Mouse (Mus musculus): ENCODE measurements around the gene Zbtb12. TPM values are rescaled to one million over a fixed set of nuclear protein-coding genes. Genes with fewer than 3 reads are reported as not detected.

The Zbtb12 gene
- 1 to 10 TPM; 2.8 to 3.9 TPM for total RNA-seq (2023)

DNA sequence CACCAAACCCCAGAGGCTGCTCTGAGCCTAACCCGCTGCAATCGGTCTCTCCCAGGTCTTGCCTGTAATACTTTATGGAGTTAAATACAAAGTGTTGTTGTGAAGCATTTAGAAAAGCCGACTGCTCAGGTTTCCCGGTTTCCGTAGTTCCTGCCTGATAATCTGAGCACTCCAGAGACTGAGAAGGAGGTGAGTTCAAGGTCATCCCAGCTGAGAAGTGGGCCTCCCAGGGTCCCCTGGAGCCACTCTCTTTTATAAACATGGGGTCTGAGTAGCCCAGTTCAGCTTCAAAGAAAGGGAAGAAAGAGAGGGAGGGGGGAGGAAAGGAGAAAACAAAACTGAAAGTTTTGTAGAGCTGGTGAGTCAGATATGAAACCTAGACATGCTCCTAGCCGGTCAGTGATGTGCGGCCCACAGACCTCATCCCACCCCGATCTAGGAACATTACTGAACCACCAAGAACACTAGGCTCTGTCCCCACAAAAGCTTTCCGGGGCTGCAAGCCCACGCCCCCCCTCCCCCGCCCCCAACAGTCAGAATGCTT, at the start of gene Zbtb12:
TSS of gene Zbtb12 (plus strand) at position 148 of the 544 bp plus-strand sequence.

DNA sequence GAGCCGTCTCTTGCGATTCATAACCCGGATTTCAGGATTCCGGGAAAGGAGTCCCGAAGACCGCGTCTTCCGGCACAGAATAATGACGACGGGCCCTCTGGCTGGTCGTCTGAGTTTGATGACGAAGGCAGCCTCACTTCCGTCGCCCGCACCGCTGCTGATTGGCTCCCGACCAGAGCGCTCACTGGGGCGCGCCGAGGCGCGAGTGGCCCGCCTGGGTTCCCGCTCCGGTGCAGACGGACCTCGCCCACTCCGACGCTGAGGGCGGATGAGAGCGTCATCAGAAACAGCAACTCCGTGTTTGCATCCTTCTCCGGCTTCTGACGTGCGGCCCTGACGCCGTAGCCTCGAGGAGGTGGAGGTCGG, 42.4 kb upstream of the Zbtb12 start, which contains the start of the genes Stk19 and Dxo:
TSS of gene Stk19 (minus strand) at position 90 of the 366 bp plus-strand sequence.
TSS of gene Dxo (plus strand) at position 164 of the 366 bp plus-strand sequence.

DNA sequence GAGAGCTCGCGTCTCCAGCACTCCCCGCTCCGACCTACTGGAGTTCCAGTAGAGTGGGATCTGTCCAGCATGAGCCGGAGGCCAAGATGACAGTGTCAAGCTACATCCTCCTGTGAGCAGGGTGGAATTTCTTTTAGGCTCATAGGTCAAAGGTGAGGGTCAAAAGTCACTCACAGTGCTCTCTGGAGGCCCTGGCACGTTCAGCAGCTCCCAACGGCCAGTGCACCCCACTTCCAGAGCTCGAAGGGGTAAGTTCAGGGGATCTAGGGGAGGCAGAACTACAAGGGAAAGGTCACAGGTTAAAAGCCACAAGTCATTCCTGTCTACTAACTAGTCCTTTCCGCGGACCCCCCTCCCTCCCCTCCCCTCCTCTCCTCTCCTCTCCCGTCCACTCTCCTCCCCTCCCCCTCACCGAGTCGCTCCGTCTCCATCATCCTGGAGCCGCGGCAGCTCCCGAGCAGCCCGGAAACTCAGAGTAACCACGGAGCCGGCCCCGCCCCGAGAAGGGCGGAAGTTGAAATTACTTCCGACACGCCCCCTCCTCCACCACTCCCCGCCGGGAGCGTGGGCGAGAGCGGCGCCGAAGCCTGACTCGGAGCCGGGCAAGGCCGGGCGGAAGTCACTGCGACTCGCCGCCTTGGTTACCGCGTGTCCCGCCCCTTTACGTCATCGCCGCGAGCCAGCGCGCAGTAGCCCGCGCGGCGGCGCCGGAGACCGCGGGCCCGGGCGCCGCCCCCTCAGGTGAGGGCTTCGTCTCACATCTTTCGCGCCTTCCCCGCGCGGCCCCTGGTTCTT, 29.4 kb upstream of the Zbtb12 start, which contains the start of the genes Skiv2l and Nelfe:
TSS of gene Skiv2l (minus strand) at position 489 of the 795 bp plus-strand sequence.
TSS of gene Nelfe (plus strand) at position 670 of the 795 bp plus-strand sequence.

DNA sequence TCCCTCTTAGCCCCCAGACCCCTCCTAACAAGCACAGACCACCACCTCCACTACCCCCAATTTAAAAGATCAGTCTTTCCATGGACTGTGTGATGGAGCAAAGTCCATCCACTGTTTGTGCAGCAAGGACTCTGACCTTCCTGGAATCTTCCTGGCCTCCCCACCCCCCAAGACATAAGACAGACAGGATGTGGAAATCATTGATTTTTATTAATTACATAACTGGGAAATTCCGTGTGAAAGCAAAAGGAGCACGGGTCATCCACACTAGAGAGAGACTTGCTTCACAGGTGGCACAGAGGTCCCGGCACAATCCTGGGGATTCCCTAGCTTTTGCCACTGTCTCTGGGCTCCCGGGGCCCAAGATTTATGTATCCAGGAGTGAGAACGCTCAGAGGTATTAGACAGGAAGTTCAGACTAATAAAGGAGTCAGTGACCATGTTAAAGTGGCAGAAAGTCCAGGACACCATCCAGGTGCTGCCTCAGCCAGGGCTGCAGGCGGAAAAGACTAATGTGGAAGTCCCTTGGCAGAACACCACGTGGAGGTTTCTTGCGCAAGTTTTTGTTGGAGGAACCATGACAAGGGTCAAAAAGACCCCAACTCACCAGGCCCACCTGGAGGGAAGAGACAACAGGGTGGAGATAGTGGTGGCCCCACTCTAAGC, 16.7 kb upstream of the Zbtb12 start, which contains the start of gene Cfb:
TSS of gene Cfb (minus strand) at position 103 of the 666 bp plus-strand sequence.

DNA sequence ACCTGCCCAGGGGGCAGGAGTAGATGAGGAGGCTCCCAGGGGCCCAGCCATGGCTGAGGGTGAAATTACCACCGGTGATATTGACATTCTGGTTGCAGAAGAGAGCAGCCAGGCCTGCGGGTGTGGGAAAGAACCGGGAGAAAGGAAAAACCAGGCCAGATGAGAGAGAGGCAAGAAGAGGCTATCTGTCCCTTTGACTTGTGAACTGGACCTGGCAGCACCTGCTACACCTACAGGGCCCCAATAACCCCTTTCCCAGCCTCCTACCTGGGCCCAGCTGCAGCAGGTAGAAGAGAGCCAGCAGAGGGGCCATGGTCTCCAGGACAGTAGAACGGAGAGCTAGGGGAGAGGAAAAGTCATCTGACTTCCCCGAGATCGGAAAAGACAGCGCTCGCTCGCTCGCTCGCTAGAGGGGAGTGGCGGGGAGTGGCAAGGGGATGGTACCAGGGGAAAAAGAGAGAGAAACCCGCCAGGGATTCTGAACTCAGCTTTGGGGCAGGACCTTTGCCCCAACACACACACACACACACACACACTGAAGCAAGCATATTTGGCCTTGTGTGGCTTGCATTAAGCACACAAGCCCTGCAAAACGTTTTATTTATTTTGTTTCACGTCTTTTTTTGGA, 2.5 kb downstream of the Zbtb12 start, which contains the start of gene Gm20547:
TSS of gene Gm20547 (minus strand) at position 360 of the 628 bp plus-strand sequence.

DNA sequence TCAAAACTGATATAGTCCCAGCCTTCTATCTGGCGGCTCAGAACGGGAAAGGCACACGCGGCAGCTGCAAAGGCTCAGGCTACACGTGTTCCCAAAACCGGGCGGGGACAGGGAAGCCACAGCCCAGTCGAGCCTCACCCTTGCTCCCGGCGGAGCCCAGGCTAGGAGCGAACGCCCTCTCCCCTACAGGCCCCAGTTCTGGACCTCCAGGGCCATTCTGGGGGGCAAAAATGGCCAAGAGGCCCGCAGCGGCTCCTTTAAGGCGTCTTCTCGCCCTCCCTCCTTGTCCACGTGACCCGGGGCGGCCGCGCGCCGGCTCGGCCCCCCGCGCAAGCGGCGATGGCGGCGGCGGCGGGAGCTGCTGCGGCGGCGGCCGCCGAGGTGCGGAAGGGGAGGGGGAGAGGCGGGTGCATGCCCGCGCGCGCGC, 18.9 kb downstream of the Zbtb12 start, which contains the start of the genes C2 and Ehmt2:
TSS of gene C2 (minus strand) at position 106 of the 427 bp plus-strand sequence.
TSS of gene Ehmt2 (plus strand) at position 310 of the 427 bp plus-strand sequence.

DNA sequence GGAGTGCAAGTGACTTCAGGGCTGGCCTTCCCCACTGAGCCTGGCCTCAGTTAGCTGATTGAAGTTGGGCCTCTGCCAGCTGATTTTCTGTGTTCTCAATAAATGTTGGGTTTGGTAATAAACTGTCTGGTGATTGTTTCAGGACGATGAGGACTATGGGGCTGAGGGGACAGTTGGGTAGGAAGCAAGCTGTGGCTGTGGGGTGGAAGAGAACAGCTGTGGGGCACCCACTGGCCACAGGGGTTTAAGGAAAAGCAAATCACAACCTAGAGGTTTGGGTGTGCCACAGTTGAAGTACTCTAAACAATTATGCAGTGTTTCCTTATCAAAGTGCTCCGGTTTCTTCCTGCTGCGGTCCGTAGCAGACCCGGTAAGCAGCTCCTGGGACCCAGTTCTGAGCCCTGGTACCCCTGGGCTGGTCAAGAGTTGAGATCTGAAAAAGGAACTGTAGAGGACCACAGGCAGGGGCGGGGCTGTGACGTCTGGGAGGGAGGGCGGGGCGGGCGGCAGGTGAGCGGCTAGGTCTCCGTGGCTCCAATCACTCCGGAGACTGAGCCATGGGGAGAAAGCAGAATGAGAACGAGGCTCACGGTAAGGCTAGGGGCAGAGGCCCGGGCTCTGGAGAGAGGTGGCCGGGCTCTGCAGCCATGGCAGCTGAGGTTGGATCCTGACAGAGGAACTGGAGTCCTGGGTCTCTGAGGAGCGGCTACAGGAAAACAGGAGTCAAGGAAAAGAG, 34.8 kb downstream of the Zbtb12 start, which contains the start of gene Slc44a4:
TSS of gene Slc44a4 (plus strand) at position 537 of the 736 bp plus-strand sequence.

DNA sequence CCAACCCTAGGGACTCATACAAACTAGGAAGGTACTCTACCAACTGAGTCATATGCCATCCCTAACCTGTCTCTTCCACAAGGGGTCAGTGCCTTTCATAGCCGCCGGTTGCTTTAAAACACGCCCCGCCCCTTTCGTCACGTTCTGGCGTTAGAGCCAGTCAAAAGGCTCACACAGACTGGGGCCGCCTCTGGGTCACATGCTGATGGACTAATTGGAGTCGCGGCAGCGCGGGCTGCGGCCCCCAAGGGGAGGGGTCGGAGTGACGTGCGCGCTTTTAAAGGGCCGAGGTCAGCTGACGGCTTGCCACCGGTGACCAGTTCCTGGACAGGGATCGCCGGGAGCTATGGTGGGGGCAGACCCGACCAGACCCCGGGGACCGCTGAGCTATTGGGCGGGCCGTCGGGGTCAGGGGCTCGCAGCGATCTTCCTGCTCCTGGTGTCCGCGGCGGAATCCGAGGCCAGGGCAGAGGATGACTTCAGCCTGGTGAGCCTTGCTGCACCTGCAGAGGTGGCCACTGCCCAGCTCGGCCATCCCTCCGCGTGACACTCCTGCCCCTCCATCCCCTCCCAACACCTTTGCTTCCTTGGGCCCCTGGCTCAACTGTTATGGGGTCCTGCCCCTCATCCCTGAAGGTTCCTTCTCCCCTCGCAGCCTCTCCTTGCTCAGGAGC, 51.9 kb downstream of the Zbtb12 start, which contains the start of gene Neu1:
TSS of gene Neu1 (plus strand) at position 193 of the 674 bp plus-strand sequence.

Other genes starting within 250 kb of the Zbtb12 start
- not detected for gene Prrt1, start 249.9 kb upstream of the Zbtb12 start, total RNA-seq (2023)
- 10 to 100 TPM; 13.6 to 18.7 TPM for gene Fkbpl, start 234.7 kb upstream of the Zbtb12 start, total RNA-seq (2023)
- gene Atf6b, start 232.3 kb upstream of the Zbtb12 start, total RNA-seq (2023), result 10 to 100 TPM; 59.5 to 60.4 TPM
- under 1 TPM; 0.04 to 0.07 TPM for gene Tnxb, start 208.9 kb upstream of the Zbtb12 start, total RNA-seq (2023)
- under 1 TPM; 0.29 to 0.59 TPM for gene C4b, start 135.6 kb upstream of the Zbtb12 start, total RNA-seq (2023)
- gene Cyp21a1, start 74.9 kb upstream of the Zbtb12 start, total RNA-seq (2023), result not detected
- gene Stk19, start 42.5 kb upstream of the Zbtb12 start, total RNA-seq (2023), result 10 to 100 TPM; 34.1 to 39.4 TPM
- 10 to 100 TPM; 49.0 to 49.1 TPM for gene Dxo, start 42.5 kb upstream of the Zbtb12 start, total RNA-seq (2023)
- 10 to 100 TPM; 66.2 to 72.1 TPM for gene Skiv2l, start 29.3 kb upstream of the Zbtb12 start, total RNA-seq (2023)
- gene Nelfe, start 29.1 kb upstream of the Zbtb12 start, total RNA-seq (2023), result 10 to 100 TPM; 23.4 to 30.8 TPM
- 1 to 10 TPM; 1.6 to 1.8 TPM for gene Cfb, start 17.0 kb upstream of the Zbtb12 start, total RNA-seq (2023)
- gene Gm20547, start 2.6 kb downstream of the Zbtb12 start, total RNA-seq (2023), result not detected
- under 1 TPM in 1 of 2 experiments, not detected in 1; 0.24 TPM for gene C2, start 18.8 kb downstream of the Zbtb12 start, total RNA-seq (2023)
- 10 to 100 TPM; 68.7 to 71.8 TPM for gene Ehmt2, start 19.0 kb downstream of the Zbtb12 start, total RNA-seq (2023)
- not detected for gene Slc44a4, start 35.0 kb downstream of the Zbtb12 start, total RNA-seq (2023)
- gene Neu1, start 51.8 kb downstream of the Zbtb12 start, total RNA-seq (2023), result 10 to 100 TPM; 60.2 to 63.2 TPM
- gene Hspa1b, start 79.8 kb downstream of the Zbtb12 start, total RNA-seq (2023), result 100 to 1,000 TPM in 1 of 2 experiments, 10 to 100 TPM in 1; 58.3 to 134 TPM
- not detected for gene Gm20481, start 90.4 kb downstream of the Zbtb12 start, total RNA-seq (2023)
- gene Hspa1a, start 92.7 kb downstream of the Zbtb12 start, total RNA-seq (2023), result 100 to 1,000 TPM in 1 of 2 experiments, 10 to 100 TPM in 1; 86.4 to 244 TPM
- under 1 TPM in 1 of 2 experiments, not detected in 1; 0.20 TPM for gene Hspa1l, start 93.2 kb downstream of the Zbtb12 start, total RNA-seq (2023)
- 10 to 100 TPM; 41.4 to 45.7 TPM for gene Lsm2, start 102.4 kb downstream of the Zbtb12 start, total RNA-seq (2023)
- gene Vars, start 121.5 kb downstream of the Zbtb12 start, total RNA-seq (2023), result 10 to 100 TPM; 61.7 to 68.3 TPM
- gene Vwa7, start 137.1 kb downstream of the Zbtb12 start, total RNA-seq (2023), result under 1 TPM in 1 of 2 experiments, not detected in 1; 0.15 TPM
- 1 to 10 TPM; 1.3 to 2.1 TPM for gene Sapcd1, start 148.5 kb downstream of the Zbtb12 start, total RNA-seq (2023)
- gene Msh5, start 167.3 kb downstream of the Zbtb12 start, total RNA-seq (2023), result 10 to 100 TPM; 11.5 to 12.5 TPM
- 100 to 1,000 TPM; 262 to 285 TPM for gene Clic1, start 170.5 kb downstream of the Zbtb12 start, total RNA-seq (2023)
- 1 to 10 TPM; 2.5 to 3.1 TPM for gene Ddah2, start 179.6 kb downstream of the Zbtb12 start, total RNA-seq (2023)
- gene Ly6g6c, start 185.9 kb downstream of the Zbtb12 start, total RNA-seq (2023), result 1 to 10 TPM in 1 of 2 experiments, not detected in 1; 1.0 TPM
- gene Mpig6b, start 186.7 kb downstream of the Zbtb12 start, total RNA-seq (2023), result under 1 TPM in 1 of 2 experiments, not detected in 1; 0.26 TPM
- not detected for gene Ly6g6e, start 197.4 kb downstream of the Zbtb12 start, total RNA-seq (2023)
- not detected for gene Ly6g6d, start 198.6 kb downstream of the Zbtb12 start, total RNA-seq (2023)
- under 1 TPM in 1 of 2 experiments, not detected in 1; 0.35 TPM for gene Ly6g6f, start 206.1 kb downstream of the Zbtb12 start, total RNA-seq (2023)
- 10 to 100 TPM; 50.2 to 58.4 TPM for gene Abhd16a, start 209.8 kb downstream of the Zbtb12 start, total RNA-seq (2023)
- not detected for gene Ly6g5c, start 228.8 kb downstream of the Zbtb12 start, total RNA-seq (2023)
- gene Ly6g5b, start 235.9 kb downstream of the Zbtb12 start, total RNA-seq (2023), result 10 to 100 TPM; 13.5 to 16.4 TPM
- 10 to 100 TPM; 20.2 to 26.5 TPM for gene Gpank1, start 242.0 kb downstream of the Zbtb12 start, total RNA-seq (2023)
- 100 to 1,000 TPM; 172 TPM for gene Csnk2b, start 242.6 kb downstream of the Zbtb12 start, total RNA-seq (2023)
- 10 to 100 TPM; 16.4 to 24.3 TPM for gene D17H6S53E, start 246.9 kb downstream of the Zbtb12 start, total RNA-seq (2023)

Measured in neutrophil, adult 83 days (primary cell).